Mouse (Mus musculus): ENCODE results near the gene Chic1. TPM values are rescaled to one million over a fixed set of nuclear protein-coding genes. Genes with fewer than 3 reads are reported as not detected.

Chic1 gene
- total RNA-seq (2017) = 1.2 and 2.8 TPM in 2 replicates

DNA sequence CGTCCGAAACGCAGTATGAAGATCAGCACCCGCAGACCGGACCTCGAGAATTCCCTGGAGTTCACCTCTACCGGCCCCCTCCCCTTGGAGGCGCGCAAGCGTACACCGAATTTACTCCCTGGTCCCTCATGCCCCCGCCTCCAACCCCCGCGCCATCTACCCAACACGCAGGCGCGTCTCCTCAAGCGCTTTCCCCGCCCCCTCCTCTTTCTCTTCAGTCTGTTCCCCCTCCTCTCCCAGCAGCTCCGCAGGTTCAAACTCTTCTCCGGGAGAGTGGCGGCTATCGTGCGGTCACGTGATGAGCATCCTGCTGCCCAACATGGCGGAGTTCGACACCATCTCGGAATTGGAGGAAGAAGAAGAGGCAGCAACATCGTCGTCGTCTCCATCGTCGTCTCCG, at the start of gene Chic1:
Gene Chic1, plus strand, starts transcription at position 190 of the 400 bp plus-strand sequence.
- peak in 1 of 2 experiments; percentile 59; a peak in 2 of 4 replicates for ATAC-seq (replicated peaks in 1 of 2; ENCODE audit: insufficient read depth in 1 of 2, low FRiP score in 2 of 2, low TSS enrichment in 1 of 2, low read depth in 1 of 2, poor library complexity in 2 of 2, severe bottlenecking in 2 of 2)

DNA sequence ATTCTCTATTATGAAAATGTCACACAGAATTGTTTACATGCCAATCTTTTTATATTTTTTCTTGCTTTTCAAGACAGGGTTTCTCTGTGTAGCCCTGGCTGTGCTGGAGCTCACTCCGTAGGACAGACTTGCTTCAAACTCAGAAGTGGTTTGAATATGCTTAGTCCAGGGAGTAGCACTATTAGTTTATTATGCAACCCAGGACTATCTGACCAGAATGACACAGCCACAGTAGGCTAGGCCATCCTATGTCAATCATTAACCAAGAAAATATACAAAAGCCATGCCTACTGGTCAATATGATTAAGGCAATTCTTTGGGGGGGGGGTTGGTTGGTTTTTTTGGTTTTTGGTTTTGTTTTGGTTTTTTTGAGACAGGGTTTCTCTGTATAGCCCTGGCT, 48.0 kb upstream of the Chic1 start:
- ATAC-seq (replicated peaks in 1 of 2; ENCODE audit: insufficient read depth in 1 of 2, low FRiP score in 2 of 2, low TSS enrichment in 1 of 2, low read depth in 1 of 2, poor library complexity in 2 of 2, severe bottlenecking in 2 of 2) = no peak

DNA sequence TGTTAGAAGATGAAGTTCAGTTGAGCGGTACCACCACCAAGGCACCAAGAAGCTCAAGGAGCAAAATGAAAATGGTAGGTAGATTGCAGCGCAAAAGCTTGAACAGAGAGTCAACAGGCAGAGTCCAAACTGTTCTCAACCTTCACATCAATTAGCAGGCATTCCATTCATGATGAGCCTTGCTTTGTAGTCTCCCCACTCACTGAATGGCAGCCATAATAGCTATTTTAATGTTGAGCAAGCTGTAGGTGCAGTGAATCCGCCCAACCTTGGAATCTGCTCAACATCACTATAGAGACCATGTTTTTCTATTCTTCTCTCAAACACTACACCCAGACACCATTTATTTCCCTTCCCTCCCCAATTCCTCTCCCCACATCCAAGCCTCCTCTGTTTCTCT, 44.6 kb upstream of the Chic1 start:
- ATAC-seq (replicated peaks in 1 of 2; ENCODE audit: insufficient read depth in 1 of 2, low FRiP score in 2 of 2, low TSS enrichment in 1 of 2, low read depth in 1 of 2, poor library complexity in 2 of 2, severe bottlenecking in 2 of 2) = no peak

DNA sequence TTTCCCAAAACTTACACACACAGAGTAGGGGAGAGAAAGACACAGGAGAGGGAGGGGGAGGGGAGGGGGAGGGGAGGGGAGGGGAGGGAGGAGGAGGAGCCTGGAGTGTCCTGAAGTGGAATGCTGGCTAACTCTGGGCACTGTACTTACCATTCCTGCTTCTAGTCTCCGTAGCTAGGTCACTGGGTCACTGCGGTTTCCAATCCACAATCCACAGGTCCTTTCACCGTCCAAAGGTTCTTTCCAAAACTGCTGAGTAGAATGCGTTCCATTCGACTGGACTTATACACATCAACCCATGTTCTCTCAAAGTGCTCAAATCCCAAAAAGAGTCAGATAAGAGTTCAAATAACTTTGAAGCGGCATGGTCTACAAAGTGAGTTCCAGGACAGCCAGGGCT, 42.1 kb upstream of the Chic1 start:
- ATAC-seq (replicated peaks in 1 of 2; ENCODE audit: insufficient read depth in 1 of 2, low FRiP score in 2 of 2, low TSS enrichment in 1 of 2, low read depth in 1 of 2, poor library complexity in 2 of 2, severe bottlenecking in 2 of 2) = no peak

DNA sequence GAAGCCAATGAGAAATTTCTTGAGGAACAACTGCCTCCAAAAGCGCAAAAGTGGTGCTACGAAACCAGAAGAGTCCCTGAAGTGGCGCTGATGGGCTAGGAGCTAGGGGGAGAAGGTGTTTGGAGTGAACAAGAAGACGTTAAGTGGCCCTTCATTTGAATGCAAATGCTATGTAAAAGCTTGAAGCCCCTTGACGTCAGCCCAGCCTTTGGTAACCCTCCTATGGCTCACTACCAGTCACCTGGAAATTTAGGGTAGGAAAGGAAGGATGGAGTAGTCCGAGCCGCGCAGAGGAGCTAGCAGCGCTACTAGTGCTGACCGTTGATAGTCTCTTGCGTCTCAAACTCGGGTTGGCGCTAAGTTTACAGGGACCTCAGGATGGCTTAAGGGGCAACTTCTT, 35.1 kb upstream of the Chic1 start, which contains the start of gene Cdx4:
Gene Cdx4, plus strand, starts transcription at position 253 of the 400 bp plus-strand sequence.
- ATAC-seq (replicated peaks in 1 of 2; ENCODE audit: insufficient read depth in 1 of 2, low FRiP score in 2 of 2, low TSS enrichment in 1 of 2, low read depth in 1 of 2, poor library complexity in 2 of 2, severe bottlenecking in 2 of 2) = no peak

DNA sequence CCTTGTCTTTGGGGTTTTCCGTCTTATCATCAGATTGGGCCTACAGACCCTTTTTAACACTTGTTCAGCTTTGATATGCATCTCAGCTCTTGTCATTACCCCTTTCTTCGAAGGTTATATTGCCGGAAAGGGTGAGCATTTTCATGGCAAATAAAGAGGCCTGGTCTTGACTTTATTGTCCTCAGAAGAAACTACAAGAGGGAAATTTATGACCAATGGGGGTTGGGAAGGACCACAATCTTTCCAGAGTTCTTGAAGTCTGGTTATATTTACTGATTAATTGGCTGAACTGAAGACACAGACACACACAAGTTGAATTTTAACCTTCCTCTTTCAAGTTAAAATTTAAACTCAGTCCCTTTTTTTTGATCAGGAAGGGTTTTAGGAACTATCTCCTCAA, 30.4 kb upstream of the Chic1 start:
- ATAC-seq (replicated peaks in 1 of 2; ENCODE audit: insufficient read depth in 1 of 2, low FRiP score in 2 of 2, low TSS enrichment in 1 of 2, low read depth in 1 of 2, poor library complexity in 2 of 2, severe bottlenecking in 2 of 2) = no peak

DNA sequence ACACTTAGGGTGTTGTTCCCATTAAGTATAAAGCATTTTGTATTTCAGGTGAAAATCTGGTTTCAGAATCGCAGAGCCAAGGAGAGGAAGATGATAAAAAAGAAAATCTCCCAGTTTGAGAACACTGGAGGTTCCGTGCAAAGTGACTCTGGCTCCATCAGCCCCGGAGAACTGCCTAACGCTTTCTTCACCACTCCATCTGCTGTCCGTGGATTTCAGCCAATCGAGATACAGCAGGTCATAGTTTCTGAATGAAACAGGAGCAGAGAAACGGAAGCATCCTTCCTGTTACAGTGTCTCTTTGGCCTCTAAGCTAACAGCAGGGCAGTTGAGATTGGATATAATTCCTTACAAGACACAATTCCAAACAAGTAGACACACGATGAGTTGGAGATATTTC, 26.9 kb upstream of the Chic1 start:
- ATAC-seq (replicated peaks in 1 of 2; ENCODE audit: insufficient read depth in 1 of 2, low FRiP score in 2 of 2, low TSS enrichment in 1 of 2, low read depth in 1 of 2, poor library complexity in 2 of 2, severe bottlenecking in 2 of 2) = no peak

DNA sequence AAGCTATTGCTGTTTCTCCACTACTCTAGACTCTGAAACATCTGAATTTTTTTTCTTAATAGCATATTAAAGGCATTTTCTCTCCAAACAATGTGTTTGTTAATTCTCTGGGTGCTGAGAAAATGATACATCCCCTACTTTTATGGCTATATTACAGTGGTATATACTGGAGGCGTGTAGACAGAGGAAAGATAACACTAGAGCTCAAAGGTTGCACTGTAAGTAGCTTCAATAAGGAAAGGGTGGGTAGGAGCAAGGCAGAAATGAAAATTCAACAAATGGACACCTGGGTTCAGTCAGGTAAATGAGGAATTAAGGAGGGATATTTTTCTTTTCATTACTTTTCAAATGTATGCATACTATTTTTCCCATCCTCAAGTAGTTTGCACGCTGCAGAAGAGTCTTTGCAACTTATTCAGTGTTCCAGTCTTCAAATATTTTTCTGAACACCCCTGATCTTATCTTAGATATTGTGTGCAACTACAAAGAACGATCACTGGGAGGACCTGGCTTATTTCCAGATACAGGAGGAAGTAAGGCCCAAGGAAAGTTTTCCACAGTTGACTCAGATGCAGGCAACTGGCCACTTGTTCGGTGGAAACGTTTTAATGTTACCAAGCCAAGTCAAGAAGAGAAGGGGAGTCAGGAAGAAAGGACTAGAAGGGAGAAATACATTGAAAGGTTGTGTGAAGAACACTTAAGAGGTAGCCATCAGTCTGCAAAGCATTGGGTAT, 25.0 kb upstream of the Chic1 start:
- ATAC-seq (replicated peaks in 1 of 2; ENCODE audit: insufficient read depth in 1 of 2, low FRiP score in 2 of 2, low TSS enrichment in 1 of 2, low read depth in 1 of 2, poor library complexity in 2 of 2, severe bottlenecking in 2 of 2) = no peak

DNA sequence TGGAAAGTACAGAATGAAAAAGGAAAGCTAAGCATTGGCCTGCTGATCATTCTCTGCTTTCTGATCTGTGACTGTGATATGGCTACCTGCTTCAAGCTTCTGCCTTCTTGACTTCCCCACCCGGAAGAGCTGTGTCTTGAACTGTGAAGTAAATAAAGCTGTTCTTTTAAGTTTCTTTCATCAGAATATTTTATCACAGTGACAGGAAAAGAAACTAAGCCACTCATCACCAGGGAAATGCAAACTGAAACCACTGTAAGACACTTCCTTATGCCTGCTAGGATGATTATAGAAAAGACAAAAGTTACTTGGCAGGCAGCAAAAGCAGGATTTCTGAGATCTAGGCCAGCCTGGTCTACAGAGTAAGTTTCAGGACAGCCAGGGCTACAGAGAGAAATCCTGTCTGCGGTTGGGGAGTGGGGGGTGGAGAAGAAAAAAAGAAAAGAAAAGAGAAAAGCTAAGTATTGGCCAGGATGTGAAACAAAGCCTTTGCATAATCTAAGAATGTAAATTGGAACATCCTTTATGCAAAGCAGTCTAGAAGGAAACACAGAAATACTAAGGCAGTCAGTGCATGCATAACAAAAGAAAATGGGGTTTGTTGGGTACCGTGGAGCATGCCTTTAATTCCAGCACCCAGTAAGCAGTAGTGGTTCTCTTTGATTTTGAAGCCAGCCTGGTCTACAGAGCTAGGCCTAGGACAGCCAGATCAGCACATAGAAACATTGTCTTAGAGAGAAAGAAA, 14.7 kb upstream of the Chic1 start:
- ATAC-seq (replicated peaks in 1 of 2; ENCODE audit: insufficient read depth in 1 of 2, low FRiP score in 2 of 2, low TSS enrichment in 1 of 2, low read depth in 1 of 2, poor library complexity in 2 of 2, severe bottlenecking in 2 of 2) = no peak

DNA sequence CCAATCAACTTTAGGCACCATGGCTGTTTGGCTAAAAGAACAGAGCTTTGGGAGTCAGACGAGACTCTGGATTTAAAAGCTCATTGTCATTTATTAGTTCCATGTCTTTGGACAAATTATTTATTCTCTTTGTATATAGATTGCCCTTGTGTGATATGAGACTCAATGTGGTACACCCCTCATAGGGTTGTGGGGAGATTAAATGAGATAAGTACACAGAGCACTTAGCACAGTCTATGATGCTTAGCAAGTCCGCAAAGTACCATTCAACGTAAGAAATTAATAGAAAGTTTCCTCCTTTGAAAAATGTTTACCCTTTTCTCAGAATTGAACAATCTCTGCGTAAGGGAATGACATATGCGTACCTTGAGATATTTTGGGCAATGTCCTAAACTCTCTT, 492 bp upstream of the Chic1 start:
- no peak for ATAC-seq (replicated peaks in 1 of 2; ENCODE audit: insufficient read depth in 1 of 2, low FRiP score in 2 of 2, low TSS enrichment in 1 of 2, low read depth in 1 of 2, poor library complexity in 2 of 2, severe bottlenecking in 2 of 2)

DNA sequence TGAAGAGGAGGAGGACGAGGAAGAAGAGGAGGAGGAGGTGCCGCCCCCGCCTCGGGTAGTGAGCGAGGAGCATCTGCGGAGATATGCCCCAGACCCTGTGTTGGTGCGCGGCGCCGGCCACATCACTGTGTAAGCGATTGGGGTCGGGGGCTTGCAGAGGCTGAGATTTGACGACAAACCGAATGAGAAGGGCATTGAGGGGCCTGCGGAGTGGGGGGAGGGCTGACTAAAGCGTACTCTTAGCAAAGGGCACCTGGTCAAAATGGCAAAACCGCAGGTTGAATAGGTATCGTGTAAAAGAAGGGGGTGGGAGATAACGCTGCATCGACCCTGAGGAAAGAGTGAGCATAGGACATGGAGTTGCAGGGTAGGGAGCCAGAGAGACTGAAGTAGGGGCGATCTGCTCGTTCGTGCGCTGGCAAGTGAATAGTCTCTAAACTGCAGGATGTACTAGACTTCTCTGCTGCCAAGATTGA, 523 bp downstream of the Chic1 start:
- ATAC-seq (replicated peaks in 1 of 2; ENCODE audit: insufficient read depth in 1 of 2, low FRiP score in 2 of 2, low TSS enrichment in 1 of 2, low read depth in 1 of 2, poor library complexity in 2 of 2, severe bottlenecking in 2 of 2) = 0 out of 4 replicates have a peak, but pooled peaks of 1 of the 2 experiments have one; percentile 17

DNA sequence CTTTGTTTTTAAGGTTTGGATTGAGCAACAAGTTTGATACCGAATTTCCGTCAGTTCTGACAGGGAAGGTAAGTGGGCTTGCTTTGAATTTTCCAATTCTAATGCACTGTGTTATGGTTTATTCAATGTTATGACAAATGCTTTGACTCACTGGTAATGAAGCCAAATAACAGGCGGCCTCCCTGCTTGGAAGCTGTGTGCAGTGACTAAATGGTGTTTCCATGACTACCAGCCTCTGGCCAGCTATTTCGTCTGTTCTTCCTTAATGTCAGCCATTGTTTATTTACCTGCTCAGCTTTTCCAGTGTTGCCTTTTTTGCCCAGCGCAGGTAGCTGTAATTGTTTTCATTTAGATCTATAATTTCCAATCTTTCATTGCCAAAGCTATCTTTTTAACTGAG, 9.9 kb downstream of the Chic1 start:
- ATAC-seq (replicated peaks in 1 of 2; ENCODE audit: insufficient read depth in 1 of 2, low FRiP score in 2 of 2, low TSS enrichment in 1 of 2, low read depth in 1 of 2, poor library complexity in 2 of 2, severe bottlenecking in 2 of 2) = no peak

DNA sequence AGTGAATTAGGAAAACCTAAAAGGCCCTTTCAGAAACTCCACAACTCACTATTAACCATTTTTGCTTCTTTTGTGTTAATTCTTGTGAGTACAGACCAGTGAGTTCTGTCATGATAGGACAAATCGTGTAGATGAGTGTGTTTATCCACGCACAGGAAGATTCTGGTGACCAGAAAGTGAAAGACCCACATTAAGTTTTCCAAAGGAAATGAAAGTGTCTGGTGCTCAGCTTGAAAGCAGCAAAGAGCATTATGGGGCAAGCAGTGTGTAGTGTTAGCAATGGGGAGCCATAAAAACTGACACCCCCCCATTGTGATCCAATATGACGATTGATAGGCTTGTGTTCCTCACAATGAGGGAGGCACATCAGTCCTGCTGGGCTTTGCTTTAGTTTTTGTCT, 12.4 kb downstream of the Chic1 start:
- ATAC-seq (replicated peaks in 1 of 2; ENCODE audit: insufficient read depth in 1 of 2, low FRiP score in 2 of 2, low TSS enrichment in 1 of 2, low read depth in 1 of 2, poor library complexity in 2 of 2, severe bottlenecking in 2 of 2) = no peak

DNA sequence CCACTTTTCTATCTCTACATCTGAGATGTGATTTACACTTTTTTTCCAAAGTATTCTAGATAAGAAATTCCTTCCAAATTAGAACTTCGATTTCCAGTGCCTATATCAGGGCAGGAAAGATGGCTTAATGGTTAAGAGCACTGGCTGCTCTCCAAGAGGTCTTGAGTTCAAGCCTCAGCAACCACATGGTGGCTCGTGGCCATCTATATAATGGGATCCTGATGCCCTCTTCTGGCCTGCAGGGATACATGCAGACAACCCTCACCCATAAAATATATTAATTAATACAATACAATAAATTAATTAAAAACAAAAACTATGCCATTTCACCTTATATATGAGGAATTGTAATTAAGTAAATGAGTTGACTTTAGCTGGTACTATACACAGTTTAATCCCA, 14.9 kb downstream of the Chic1 start:
- no peak for ATAC-seq (replicated peaks in 1 of 2; ENCODE audit: insufficient read depth in 1 of 2, low FRiP score in 2 of 2, low TSS enrichment in 1 of 2, low read depth in 1 of 2, poor library complexity in 2 of 2, severe bottlenecking in 2 of 2)

DNA sequence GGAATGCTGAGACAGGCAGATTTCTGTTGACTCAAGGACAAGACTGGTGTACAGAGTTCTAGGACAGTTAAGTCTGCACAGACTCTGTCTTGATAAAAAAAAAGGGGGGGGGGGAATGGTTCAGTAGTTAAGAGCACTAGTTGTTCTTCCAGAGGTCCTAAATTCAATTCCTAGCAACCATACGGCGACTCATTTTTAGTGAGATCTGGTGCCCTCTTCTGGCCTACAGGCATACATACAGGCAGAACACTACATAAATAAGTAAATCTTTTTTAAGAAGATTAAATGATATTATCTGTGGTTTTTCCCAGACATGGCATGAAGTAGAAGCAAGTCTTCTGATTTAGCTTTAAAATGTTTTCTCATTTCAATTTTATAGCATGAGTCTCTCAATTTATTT, 15.4 kb downstream of the Chic1 start:
- ATAC-seq (replicated peaks in 1 of 2; ENCODE audit: insufficient read depth in 1 of 2, low FRiP score in 2 of 2, low TSS enrichment in 1 of 2, low read depth in 1 of 2, poor library complexity in 2 of 2, severe bottlenecking in 2 of 2) = no peak

DNA sequence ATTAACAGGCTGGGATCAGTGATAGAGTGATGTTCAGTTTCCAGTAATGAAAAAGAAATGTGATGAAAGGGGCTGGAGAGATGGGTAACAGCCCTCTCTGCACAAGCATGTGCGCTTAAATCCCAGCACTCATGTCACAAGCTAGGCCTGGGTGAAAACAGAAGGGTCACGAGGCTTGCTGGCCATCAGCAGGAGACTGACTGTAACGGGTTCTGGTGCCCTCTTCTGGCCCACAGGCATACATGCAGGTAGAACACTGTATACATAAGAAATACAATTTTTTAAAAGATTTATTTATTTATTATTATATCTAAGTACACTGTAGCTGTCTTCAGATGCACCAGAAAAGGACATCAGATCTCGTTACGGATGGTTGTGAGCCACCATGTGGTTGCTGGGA, 18.0 kb downstream of the Chic1 start:
- no peak for ATAC-seq (replicated peaks in 1 of 2; ENCODE audit: insufficient read depth in 1 of 2, low FRiP score in 2 of 2, low TSS enrichment in 1 of 2, low read depth in 1 of 2, poor library complexity in 2 of 2, severe bottlenecking in 2 of 2)

DNA sequence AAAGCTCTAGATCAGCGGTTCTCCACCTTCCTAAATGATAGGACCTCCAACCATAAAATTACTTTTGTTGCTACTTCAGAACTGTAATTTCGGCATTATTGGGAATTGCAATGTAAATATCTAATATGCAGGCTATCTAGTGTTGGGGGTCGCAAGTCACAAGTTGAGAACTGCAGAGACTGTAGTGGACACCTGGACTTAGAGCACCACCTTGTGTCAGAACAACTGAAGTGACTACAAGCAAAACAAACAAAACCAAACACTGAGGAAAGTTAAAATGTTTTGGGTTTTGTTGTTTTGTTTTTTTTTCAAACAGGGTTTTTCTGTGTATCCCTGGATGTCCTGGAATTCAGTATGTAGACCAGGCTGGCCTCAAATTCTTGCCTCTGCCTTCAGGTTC, 28.3 kb downstream of the Chic1 start:
- no peak for ATAC-seq (replicated peaks in 1 of 2; ENCODE audit: insufficient read depth in 1 of 2, low FRiP score in 2 of 2, low TSS enrichment in 1 of 2, low read depth in 1 of 2, poor library complexity in 2 of 2, severe bottlenecking in 2 of 2)

DNA sequence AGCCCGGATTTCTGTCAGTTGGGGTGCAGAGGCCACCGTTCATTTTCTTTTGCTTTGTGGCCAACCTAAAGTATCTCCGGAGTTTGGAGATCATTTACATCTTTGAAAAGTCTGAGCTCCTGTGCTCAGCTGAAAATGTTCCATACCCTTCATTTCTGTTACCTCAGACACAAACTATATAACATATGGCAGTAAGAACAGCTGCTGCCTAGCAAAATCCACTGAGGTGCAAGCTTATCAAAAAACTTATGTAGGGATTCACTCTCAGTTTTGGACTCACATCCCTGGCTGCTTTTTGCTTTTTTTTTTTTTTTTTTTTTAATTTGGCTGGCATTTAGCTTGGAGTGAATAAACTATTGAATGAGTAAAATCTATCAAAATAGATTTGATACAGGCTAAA, 31.9 kb downstream of the Chic1 start:
- ATAC-seq (replicated peaks in 1 of 2; ENCODE audit: insufficient read depth in 1 of 2, low FRiP score in 2 of 2, low TSS enrichment in 1 of 2, low read depth in 1 of 2, poor library complexity in 2 of 2, severe bottlenecking in 2 of 2) = no peak

DNA sequence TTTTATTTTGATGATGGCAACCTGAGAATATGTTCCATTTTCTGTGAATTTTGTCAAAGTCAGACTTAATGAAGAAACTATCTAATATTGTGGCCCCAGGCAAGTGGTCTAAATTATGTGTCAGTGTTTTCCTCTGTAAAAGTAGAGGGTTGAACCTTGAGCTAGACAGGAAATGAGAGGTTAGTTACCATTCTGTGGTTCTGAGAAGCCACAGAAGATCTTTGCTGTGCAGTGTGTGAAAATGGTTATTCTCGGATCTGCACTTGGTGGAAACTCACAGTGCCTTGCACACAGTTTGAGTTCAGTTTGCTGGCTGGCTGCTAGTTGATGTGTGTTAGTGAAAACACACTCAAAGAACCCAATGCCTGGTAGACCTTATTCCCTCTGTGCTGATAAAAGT, 37.6 kb downstream of the Chic1 start:
- no peak for ATAC-seq (replicated peaks in 1 of 2; ENCODE audit: insufficient read depth in 1 of 2, low FRiP score in 2 of 2, low TSS enrichment in 1 of 2, low read depth in 1 of 2, poor library complexity in 2 of 2, severe bottlenecking in 2 of 2)

Measured in hematopoietic stem cell, adult 5-6 weeks (primary cell).